Mouse (Mus musculus): Measurements from ENCODE around the gene Khsrp.

DNA sequence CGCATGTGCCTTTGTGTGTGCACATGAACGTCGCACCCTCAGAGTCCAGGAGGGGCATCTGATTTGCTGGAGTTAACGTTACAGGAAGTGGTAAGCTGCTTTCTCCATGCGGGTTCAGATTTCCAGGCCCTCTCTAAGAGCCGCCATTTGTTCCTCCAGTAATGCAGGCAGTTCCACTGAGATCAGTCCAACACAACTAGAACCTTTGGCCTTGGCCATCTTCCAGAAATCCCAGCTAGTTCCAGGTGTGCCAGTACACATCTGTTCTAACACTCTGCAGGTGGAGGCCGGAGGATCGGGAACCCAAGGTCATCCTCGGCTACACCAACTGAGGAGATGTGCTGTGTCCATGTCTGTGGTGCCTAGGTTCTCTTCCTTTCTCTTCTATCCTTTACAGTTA is 46.4 kb downstream of the Khsrp start:
- no peak for TF ChIP-seq MAX (IDR thresholded peaks at IDR 0.05; ENCODE audit: low read depth)
- TF ChIP-seq SRF (IDR thresholded peaks at IDR 0.05; ENCODE audit: control insufficient read depth, insufficient read length, low read depth) = no peak
- no peak for TF ChIP-seq POLR2A (IDR thresholded peaks at IDR 0.05; ENCODE audit: insufficient read length, low read depth)
- no peak for TF ChIP-seq USF1 (IDR thresholded peaks at IDR 0.05; ENCODE audit: low read depth)
- TF ChIP-seq MYOG (IDR thresholded peaks at IDR 0.05; ENCODE audit: control insufficient read depth in 1 of 3, insufficient read depth in 1 of 3, insufficient read length in 2 of 3, low read depth in 2 of 3) = no peak
- TF ChIP-seq CEBPB (IDR thresholded peaks at IDR 0.05; ENCODE audit: insufficient read depth, poor library complexity, severe bottlenecking) = no peak
- no peak for TF ChIP-seq E2F4 (IDR thresholded peaks at IDR 0.05; ENCODE audit: insufficient read depth)
- no peak for TF ChIP-seq TCF3 (IDR thresholded peaks at IDR 0.05; ENCODE audit: insufficient read length, low read depth)
- TF ChIP-seq MYOD1 (IDR thresholded peaks at IDR 0.05; ENCODE audit: control insufficient read depth in 1 of 3, insufficient read length in 2 of 3, low read depth in 2 of 3) = no peak
- no peak for TF ChIP-seq TCF12 (IDR thresholded peaks at IDR 0.05; ENCODE audit: insufficient read depth, poor library complexity, severe bottlenecking)
